Mouse (Mus musculus) retina, postnatal 1 day (tissue): ENCODE data around the gene Pkn3.

Experiments used
- DNase-seq: peaks from one replicate; pipeline ENCODE4 v3.0.0-alpha.2; 2012

The Pkn3 gene

GRCm38 (mm10) chr2:30063791-30064190 is 13.7 kb upstream of the Pkn3 start:
- no peak for DNase-seq

- DNase-seq: no peak
These were observed 13.2 kb upstream of the Pkn3 start for GRCm38 (mm10) chr2:30064298-30064697.

GRCm38 (mm10) chr2:30066046-30066901 is 11.2 kb upstream of the Pkn3 start:
- DNase-seq: peak; percentile 97

- peak; percentile 75 for DNase-seq
These were observed 10.2 kb upstream of the Pkn3 start for GRCm38 (mm10) chr2:30067031-30067888.

GRCm38 (mm10) chr2:30067962-30068361 is 9.5 kb upstream of the Pkn3 start:
- no peak for DNase-seq

GRCm38 (mm10) chr2:30072875-30073274 is 4.6 kb upstream of the Pkn3 start:
- no peak for DNase-seq

GRCm38 (mm10) chr2:30073285-30073684 is 4.2 kb upstream of the Pkn3 start:
- no peak for DNase-seq

- DNase-seq: no peak
These were observed 1.9 kb upstream of the Pkn3 start for GRCm38 (mm10) chr2:30075625-30076024.

GRCm38 (mm10) chr2:30076439-30076838 is 1.0 kb upstream of the Pkn3 start:
- no peak for DNase-seq

- no peak for DNase-seq
These were observed 525 bp upstream of the Pkn3 start for GRCm38 (mm10) chr2:30076959-30077358.

GRCm38 (mm10) chr2:30078349-30078712 is 847 bp downstream of the Pkn3 start:
- no peak for DNase-seq

GRCm38 (mm10) chr2:30078760-30079159 is 1.3 kb downstream of the Pkn3 start:
- DNase-seq: no peak

- no peak for DNase-seq
These were observed 2.8 kb downstream of the Pkn3 start for GRCm38 (mm10) chr2:30080181-30080800.

GRCm38 (mm10) chr2:30084113-30084512 is 6.6 kb downstream of the Pkn3 start:
- no peak for DNase-seq

- DNase-seq: peak; percentile 58
These were observed 7.1 kb downstream of the Pkn3 start for GRCm38 (mm10) chr2:30084632-30085031.

- no peak for DNase-seq
These were observed 9.8 kb downstream of the Pkn3 start for GRCm38 (mm10) chr2:30087310-30087709.

GRCm38 (mm10) chr2:30091521-30091920 is 14.0 kb downstream of the Pkn3 start:
- DNase-seq: no peak

GRCm38 (mm10) chr2:30092280-30092918 is 14.9 kb downstream of the Pkn3 start:
- peak; percentile 46 for DNase-seq

- peak; percentile 97 for DNase-seq
These were observed 16.2 kb downstream of the Pkn3 start, which contains the start of gene Zdhhc12 for GRCm38 (mm10) chr2:30093471-30094207. TSS of gene Zdhhc12 (minus strand) at chr2:30093648.

GRCm38 (mm10) chr2:30094208-30094588 is 16.7 kb downstream of the Pkn3 start:
- DNase-seq: no peak

GRCm38 (mm10) chr2:30095882-30096527 is 18.5 kb downstream of the Pkn3 start:
- peak; percentile 75 for DNase-seq

GRCm38 (mm10) chr2:30100214-30100613 is 22.7 kb downstream of the Pkn3 start:
- no peak for DNase-seq
